Mouse (Mus musculus): ENCODE measurements at regions not wholly inside any gene's neighbourhood (a gene's known extent, or its start where the extent isn't known, plus 50 kb on each side); places are given as distances from the start of the nearest gene placed in this dataset.

DNA sequence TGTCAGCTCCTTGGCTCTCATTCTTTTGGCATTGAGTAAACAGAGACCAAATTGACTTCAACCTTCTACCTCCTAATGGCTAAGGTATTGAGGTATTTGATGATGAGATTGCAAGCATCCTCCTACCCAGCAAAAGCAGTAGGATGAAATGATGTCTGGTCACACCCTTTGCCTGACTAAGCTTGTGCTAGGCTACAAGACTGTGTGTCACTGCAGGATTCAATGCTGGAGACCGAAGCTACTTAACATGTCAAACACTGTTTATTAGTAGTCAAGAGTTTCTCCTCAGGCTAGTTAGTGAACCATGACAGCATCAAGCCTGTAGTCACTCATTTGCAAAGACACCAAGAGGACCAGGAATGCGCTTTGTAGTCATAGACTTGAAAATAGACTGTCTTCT lies 320.0 kb downstream of the Prr30 start:
- no peak for DNase-seq (ENCODE audit: low read depth, low spot score)

DNA sequence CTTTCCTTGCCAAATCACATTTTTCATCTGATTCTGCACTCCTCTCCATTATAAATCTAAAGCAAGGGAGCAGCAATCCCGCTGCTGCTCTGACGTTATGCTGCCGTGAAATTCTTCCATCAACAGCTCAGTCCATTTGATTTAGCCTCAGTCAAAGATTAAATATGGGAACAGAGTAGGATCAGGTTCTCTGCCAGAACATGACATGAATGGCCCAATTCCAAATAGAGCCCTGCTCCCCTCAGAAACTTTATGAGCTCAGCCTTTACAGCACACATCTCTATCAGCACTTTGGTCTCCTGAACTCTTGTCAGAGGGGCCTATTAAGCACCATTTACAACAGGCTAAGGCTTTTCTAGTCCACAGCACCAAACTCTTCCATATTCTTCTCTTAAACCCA lies 332.3 kb downstream of the Prr30 start:
- DNase-seq (ENCODE audit: low read depth, low spot score), result no peak

DNA sequence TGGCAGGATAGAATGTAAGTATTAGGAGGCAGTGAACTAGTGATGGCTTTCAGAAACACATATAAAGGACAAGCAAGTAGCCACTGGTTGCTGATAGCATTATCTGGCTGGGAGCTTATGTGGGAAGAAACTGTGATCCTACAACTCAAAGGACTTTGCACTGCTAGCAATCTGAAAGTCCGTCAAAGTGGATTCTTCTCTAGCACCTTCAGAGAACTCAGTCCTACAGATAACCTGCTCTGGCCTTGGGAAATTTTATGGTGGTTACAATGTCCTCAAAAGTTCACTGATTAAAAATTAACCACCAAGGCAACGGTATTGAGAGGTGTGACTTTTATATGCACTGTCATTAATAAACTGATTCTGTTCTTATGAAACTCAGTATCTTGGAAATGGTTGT lies 335.3 kb downstream of the Prr30 start:
- no peak for DNase-seq (ENCODE audit: low read depth, low spot score)

DNA sequence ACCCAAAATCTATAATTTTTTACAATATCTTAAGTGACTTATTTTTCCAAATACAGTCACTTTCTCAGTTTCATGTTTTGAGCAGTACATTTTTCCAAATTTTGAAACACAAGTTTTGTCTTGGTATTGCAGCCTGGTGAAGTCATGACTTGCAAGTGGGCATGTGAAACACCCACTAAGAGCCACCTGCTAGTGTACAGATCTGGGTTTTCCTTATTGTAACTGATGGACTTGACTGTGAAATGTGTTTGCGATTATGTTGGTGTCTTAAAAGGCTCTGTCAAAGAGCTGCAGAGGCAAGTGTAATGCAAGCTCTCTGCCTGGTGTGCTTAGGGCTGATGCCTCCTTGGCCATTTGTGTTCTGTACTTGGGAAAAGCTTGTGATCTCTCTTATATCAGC lies 336.0 kb downstream of the Prr30 start:
- DNase-seq (ENCODE audit: low read depth, low spot score), result no peak

DNA sequence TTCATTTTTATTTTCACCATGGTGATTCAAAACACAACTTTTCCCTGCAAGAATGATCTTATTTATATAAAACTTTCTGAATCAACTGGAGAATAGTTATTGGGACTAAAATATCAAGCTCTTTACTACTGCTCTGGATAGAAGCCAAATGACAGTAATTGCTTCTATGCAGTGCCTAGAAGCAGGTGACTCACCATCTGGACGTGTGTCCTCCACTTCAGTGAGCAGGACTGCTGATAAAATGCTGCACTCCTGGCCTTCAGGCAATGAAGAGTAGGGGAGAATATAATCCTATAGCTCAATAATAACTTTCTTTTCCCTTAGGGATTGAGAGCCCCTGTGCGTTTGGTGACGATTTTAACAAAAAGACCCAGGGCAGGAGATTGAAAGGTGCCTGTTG lies 357.3 kb downstream of the Prr30 start:
- peak; percentile 4 for DNase-seq (ENCODE audit: low read depth, low spot score)
